Mouse (Mus musculus): ENCODE results near the gene Atp8a2.

Gene Atp8a2

DNA sequence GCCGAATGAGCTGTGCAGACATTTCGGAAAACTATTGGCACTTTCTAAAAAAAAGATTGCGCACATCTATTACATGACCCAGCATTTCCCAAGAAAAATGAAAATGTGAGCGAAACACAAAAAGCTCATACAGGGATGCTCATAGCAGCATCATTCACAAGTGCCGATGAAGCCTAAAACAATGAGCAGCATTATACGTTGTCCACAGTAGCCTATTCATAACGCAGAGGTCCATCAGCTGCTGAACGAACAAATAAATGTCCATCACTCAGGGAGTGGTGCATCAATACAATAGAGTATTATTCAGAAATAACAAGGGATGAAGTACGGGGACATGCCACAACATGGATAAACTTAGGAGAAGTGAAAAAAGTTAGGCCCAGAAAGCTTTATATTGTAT, 416.6 kb downstream of the Atp8a2 start:
- CTCF ChIA-PET: no interaction called here

DNA sequence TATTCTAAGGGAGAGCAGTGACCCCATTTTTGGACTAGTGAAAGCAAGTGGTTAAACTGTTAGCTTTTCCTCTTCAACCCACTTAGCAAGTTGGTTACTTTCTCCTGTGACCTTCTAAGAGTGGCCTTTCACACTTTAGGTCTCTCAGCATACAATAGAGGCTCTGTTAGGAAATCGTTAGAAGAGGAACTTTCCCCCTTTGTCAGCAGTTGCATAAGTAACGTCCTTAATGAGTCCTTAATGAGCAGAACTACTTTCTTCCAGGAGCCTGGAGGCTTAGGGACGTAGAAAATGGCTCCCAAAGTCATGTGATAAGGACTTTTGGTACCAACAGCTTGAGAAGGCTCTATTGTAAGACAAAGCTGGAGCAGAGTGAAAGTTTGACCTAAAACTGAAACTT, 434.8 kb downstream of the Atp8a2 start:
- CTCF ChIA-PET: no interaction called here

DNA sequence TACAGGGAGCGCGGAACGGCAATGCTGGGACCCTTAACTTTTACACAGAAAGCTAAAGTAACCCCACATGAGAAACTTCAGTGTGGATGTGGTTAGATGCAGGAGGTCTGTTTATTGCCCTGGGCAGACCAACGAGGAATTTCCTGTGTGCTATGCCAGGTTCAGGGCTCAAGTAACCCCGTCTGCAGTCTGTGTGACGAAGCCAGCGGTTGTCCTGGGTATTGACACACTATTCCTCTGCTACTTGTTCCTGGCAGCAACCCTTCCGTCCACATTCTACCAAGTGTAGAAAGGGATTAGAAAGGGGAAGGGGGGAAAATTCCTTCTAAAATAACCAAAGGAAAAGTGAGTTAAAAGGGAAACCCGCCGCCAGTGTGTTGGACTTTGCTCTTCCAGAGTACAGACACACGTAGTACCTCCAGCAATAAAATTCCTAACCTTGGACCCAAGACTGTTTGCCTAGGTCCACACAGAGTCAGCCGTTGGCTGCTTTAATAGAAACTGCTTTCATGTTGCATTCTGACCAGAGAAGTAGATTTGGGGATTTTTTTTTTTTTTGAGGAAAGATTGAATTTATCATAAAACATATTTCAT, 437.0 kb downstream of the Atp8a2 start:
- CTCF ChIA-PET: no interaction called here

DNA sequence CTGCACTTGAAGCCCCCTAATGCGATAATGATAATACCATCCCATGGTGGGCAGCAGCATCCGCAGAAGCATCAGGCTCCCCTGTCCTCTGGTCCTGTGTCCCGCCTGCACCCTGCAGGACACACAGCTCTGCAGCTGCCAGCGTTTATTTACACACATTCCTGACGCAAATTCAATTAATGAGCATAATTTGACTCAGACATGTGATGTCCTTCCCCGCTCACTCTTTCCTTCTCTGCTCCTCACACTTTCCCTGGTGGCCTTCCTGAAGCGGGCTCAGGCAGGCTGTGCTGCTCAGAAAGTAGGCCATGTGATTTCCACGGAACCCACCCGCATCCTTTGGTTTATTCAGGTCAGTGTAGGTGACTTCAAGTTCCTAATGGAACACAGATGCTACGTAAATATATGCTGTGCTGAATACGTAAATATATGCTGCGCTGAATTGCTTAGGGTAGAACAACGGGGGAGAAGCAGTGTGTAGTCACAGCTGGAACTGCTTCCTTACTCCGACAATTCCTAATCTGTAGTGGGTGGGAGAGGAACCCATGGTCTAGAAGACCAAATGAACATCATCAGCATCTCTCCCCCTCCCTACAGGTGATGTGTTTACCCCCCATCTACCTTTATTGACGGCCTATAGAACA, 437.7 kb downstream of the Atp8a2 start:
- CTCF ChIA-PET: no interaction called here

DNA sequence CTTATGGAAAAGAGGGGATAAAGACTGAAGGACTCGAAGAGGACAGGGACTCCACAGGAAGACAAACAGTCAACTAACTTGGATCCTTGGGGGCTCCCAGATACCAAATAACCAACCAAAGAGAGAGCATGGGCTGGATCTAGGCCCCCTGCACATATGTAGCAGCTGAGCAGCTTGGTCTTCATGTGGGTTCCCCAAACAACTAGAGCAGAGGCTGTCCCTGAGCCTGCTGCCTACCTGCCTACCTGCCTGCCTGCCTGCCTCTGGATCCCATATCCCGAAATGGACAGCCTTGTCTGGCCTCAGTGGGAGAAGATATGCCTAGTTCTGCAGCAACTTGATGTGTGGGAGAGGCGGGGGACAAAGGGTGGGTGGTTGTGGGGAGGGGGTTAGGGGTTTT, 444.6 kb downstream of the Atp8a2 start:
- CTCF ChIA-PET: no interaction called here

DNA sequence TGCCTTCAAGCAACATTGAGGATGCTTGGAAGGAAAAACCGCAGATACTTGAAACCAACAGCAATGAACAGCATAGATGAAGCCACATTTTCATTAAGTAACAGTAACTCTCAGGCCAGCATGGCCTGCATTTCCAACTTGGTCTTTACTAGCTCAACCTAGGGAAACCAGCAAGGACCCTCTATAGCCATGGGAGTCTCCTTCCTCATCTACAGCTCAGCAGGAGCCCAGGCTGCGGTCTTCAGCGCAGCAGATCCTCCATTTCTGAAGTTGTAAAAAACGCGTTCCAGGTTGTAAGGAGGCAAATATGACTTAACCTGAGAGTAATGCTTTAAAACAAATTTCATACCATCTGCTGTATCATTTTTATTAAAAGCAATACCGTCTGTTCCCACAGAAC, 447.0 kb downstream of the Atp8a2 start:
- CTCF ChIA-PET: no interaction called here

DNA sequence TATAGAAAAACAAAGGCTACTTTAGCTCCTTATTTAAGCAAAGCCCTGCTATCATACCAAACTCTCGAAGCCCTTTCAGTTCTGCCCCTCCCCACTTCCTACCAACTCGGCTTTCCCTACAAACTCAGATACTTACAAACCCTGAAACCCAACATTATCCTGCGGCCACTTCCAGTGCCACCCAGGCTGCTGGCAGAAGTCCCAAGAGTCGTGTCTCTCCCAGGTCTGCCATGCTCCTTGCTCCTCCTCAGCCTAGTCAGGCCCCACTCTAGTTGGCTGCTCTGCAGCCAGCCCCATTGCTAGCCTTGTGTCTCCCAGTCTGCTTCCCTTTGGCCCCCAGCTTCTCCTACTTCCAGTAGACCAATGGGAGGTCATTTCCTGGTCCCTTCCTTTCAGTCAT, 451.3 kb downstream of the Atp8a2 start:
- CTCF ChIA-PET: no interaction called here

DNA sequence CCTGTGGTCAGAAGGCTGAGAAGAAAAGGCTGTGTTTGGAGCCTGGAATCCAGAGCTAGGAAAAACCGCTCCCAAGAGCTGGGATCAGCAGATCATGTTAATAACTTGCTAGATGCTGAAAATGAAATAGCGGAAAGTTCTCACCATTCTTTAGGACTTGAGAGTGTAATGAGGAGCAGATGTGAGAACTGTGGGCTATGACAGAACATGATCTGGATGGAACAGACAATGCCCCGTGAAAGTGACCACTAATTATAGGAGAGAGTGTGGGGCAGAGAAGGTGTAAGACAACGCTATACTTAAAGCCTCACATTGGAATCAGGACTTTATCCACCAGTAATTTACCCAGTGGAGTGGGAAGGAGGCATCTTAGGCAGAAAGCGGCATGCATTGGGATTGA, 455.2 kb downstream of the Atp8a2 start:
- CTCF ChIA-PET: no interaction called here

DNA sequence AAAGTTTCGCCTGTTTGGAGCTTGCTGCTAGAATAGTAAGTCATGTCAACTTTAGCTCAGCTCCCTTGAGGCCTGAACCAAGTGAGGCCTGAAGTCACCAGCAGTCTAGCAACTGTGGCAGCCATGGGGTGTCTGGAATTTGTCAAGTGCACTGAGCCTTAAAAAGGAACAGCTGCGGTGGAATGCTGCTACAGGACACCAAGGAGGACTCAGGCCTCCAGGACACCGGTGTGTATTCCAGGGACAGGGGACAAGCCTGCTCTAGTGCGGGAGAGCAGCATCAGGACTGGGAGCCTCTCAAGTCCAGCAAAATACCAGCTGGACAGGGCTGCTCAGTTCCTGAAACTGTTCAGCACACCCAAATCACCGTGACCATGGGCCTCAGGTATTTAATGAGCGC, 457.5 kb downstream of the Atp8a2 start:
- CTCF ChIA-PET: no interaction called here

DNA sequence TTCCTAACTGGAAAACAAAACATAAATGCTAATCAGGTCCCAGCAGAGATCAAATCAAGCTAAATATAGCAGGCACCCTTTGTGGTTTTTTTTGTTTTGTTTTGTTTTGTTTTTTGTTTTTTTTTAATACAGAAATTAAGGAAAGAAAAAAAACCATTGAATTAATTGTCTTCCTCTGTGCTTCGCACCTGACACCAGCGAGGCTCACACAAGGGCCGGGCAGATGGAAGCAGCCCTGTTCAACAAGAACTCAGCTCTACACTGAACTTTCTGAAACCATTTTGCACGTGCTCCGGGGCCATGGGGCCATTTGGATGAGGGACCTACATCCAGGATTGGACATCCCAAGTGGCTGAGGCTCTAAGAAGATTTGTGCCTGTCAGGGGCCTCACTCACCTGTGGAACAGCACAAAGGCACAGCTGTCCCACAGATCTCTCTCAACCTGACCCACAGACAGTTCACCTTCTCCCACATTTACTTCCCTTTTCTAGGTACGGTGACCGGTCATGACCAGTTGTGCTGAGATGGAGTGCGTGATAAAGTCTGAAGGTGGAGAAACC, 459.2 kb downstream of the Atp8a2 start:
- CTCF ChIA-PET: no interaction called here

DNA sequence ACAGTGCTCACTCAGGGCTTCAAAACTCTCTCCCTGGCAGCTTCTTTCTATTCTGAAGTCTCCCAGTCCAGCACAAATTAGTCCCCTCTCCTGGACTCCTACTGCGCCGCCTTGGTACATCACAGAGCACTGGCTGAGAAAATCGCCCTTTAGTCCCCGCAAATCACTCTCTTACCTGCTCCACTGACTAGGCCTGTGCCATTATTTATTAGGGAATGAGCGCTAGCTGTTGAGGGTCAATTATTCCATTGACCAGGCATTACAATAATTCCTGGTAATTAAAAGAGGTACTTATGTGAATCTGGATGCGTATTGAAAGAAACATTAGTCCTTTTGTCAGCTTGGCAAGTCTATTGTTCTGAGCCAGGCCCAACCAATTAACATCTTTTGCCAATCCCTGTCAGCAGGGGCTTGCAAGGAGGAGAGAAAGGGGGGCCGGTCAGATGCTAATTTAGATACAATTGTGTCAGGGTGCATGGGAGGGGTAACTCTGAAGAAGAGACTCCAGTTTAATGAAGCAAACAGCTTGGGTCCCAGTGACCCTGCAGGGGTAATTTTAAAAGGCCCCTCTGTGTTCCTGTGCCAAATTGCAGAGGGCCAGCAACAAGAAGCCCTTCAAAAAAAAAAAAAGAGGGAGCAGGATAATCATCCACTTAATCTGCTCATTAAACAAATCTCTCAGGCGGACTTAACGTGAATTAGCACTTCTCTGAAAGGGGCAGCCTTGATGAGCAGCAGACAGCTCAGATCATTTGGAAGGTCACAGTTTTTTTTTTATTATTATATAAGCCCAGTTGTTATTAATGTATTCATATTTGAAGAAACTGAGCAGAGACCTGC, 459.9 kb downstream of the Atp8a2 start:
- CTCF ChIA-PET: no interaction called here

DNA sequence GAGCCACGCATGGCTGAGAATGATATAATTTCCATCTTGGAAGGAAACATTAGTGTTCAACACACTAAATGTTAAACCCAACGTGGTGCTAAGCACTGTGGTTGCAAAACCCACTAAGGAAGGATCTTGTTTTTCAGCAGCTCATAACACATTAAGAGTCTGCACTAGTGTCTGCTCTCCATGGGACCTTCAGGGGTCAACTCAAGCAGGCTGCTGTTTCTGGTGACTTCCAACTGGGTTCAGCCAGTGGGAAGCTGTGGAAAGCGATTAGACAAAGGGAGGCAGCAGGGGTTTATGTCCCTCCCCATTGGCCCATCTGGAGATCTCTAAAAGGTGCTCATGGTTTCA, 467.0 kb downstream of the Atp8a2 start:
- CTCF ChIA-PET: no interaction called here

DNA sequence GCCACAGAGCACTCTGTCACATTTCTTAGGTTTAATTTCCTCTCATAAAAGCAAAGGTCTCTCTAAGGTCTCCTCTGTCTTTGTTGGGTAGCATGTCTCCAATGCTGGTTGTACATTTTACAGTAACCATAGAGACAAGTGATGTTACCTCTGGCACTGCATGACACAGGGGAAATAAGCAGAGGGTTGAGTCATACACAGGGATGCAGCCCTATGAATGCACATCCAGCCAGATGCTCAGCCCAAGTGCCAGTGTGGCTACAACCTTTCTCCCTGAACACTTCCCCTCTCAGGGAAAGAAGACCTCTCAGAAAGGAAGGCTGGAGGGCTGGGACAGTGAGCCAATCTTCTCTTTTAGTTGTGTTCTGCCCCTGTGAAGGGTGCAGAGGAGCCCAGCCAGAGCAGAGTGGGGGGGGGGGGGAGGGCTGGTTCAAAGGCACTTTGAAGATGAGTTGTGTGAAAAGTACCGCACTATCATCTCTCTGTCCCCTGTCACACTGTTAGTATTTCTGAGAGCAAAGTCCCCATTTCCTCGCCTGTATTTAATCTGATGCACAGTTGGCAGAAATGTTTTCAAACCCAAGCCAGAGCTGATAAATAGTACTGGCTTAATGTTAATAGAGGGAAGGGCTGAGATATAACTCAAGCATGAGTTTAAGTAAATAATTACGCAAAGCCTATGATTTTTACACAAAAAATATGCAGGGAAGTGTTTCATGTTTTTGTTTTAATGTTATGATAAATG, 467.5 kb downstream of the Atp8a2 start:
- CTCF ChIA-PET: no interaction called here

DNA sequence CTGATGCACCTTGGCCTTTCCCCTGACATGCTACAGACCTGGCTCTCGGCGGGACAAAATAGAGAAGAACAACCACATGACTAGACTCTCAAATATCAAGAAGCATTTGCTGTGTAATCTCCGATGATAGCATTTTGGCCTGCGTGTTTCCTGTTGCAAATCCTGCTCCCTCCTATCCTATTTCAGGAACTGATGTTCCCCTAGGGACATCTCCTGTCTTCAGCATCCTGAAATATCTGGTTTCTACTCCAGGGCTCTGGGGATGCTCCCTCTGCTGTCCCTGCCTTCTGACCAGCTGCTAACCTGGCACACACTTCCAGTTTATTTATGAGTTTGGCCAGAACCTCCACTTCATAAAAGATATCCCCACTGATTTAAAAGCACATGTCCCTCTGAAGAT, 470.0 kb downstream of the Atp8a2 start:
- CTCF ChIA-PET: no interaction called here

DNA sequence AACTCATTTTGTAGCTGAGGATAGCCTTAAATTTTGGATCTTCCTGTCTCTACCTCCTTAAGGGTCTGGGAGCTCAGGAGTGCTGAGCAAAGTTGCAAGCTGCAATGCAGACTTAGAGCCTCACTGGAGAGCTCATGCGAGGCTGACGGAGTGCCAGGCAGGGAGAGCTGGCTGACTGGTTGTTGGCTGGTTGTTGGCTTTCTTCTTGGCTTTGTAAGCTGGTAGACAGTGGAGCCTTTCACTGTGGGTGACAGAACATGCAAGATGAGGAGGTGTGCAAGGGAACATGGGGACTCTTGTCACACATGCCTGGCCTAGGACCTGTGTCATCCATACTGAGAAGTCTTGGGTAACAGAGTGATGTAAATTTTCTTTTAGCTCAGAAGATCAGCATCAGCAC, 473.8 kb downstream of the Atp8a2 start:
- CTCF ChIA-PET: no interaction called here

DNA sequence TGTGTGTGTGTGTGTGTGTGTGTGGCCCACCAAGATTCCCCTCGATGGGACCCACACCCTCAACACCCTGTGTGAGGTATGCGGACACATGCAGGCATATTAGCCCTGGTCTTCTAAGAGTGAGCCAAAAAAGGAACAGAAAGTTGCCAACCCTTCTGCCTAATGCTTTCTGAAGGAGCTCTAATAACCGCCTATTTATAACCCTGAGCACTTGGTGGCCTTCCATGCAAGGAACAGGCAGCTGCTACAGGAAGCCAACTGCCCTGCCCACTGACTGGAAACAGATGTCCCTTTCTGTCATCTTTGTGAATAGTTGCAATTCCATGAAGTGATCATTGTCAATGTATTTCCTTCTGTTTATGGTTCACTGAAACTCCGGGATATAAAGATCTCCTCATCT, 475.0 kb downstream of the Atp8a2 start:
- CTCF ChIA-PET: no interaction called here

DNA sequence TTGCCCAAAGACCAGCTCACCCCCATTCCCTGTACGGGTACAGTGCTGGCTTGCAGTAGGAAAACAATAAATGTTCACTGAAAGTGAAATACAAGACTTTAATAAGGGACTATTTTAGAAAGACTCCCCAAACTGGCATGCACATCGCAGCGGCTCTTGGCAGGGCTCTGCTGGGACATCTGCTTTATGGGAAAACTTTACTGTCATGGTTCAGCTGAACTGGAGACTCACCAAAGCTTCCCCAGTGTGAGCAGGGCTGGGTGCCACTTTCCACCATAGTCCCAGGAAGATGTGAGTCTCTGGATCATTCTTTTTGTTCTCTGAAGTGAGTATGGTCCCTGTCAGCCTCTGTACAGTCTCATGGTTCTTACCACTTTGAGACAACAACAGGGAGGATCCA, 475.6 kb downstream of the Atp8a2 start:
- CTCF ChIA-PET: no interaction called here

DNA sequence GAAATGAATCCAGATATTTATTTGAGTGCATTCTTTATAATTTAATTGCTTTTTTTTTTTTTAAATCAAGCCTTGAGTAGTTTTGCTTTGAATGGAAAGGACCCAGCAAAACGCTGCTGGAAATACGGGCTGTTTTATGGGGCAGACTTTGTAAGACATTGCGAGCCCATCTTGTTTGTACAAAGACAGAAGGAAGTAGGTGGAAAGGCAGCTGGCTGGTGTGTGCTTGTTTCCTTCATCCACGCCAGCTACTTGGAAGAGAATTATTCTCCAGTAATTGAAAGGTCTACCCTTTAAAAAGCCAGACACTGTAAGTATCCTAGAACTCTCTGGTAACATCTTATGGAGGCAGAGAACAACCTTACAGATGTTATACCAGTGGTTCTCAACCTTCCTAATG, 476.6 kb downstream of the Atp8a2 start:
- CTCF ChIA-PET: no interaction called here

DNA sequence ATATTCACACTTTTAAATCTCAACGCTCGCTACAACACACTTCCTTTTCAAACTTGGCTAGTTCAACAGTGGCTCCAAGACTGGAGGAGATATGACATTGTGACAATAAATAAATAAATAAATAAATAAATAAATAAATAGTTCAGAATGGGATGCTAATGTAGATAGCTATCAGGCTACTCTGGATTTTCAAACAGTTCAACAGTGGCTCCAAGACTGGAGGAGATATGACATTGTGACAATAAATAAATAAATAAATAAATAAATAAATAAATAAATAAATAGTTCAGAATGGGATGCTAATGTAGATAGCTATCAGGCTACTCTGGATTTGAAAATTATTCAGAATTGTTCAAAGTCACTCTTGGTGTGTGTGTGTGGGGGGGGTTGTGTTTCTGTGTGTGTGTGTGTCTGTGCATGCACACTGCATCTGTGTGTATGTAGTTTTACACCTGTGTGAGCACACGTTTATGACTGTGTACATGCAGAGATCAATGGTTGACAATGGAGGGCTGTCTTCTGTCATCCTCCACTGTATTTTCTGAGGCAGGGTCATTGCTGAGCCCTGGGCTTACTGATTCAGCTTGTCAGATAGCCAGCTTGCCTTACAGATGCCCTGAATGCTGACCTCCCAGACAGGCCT, 480.4 kb downstream of the Atp8a2 start:
- CTCF ChIA-PET: interaction anchor here (0.6 kb wide), 1 partner anchor 349 kb away, joined by 3 read pairs; no protein-coding TSS in a partner anchor

DNA sequence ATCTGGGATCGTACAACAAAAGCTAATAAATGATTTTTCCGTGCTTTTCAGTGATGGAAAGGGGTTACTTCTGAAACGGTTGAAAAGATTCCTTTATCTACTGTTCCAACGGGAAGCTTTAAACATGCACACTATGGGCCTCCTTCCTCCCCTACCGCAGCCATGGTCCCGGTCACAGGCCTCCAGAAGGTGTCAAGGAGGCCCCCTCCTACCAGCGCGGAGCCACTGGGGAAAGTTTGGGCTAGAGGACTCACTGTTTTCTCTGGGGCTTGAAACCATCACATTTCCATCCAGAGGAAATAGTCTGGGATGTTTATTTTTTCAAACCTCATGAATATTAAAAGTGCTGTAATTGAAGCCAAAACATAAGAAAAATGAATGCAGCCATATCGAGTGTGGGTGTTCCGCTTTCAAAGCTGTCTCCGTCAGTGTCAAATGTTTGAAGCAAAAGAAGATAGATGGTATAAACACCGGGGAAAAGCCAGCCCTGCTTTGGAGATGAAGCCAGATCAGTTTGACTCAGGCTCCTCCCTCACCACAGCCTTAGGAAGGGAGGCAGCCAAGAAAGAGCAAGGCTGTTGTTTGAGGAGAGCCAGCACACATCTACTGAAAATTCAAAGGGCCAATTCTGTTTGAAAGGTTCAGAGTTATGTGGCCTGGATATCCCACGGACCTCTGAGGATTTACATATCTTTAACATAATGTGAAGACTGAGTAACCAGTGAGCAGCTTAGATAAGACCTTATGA, 481.1 kb downstream of the Atp8a2 start:
- CTCF ChIA-PET: interaction anchor here (0.6 kb wide), 1 partner anchor 349 kb away, joined by 3 read pairs; no protein-coding TSS in a partner anchor
